Mouse (Mus musculus) liver, adult 2 months (tissue): ENCODE measurements around the gene Thbs4. TPM values are rescaled to one million over a fixed set of nuclear protein-coding genes. Genes with fewer than 3 reads are reported as not detected.
A peak's percentile ranks its signal among the peaks of the same experiment; 100 is the strongest.

ENCODE experiments used
- DNase-seq: peaks from one replicate; pipeline ENCODE4 v3.0.0-alpha.2; 2011; ENCODE audit warnings: low read depth, low spot score; ENCODE audit errors: extremely low read depth
- H3K27ac ChIP-seq: fragments of 200-500 bp; replicated peaks from 2 replicates; pipeline ENCODE4 v1.5.1; 2012; ENCODE audit warnings: low read depth, mild to moderate bottlenecking, control low read depth, inconsistent platforms, low read length; ENCODE audit not compliant: insufficient read depth
- H3K27me3 ChIP-seq: fragments of 200-500 bp; 2 replicates; pipeline ENCODE4 v1.6.1; 2012; ENCODE audit warnings: mild to moderate bottlenecking, moderate library complexity, low read length, inconsistent platforms; ENCODE audit not compliant: control insufficient read depth, insufficient read depth
- H3K36me3 ChIP-seq: fragments of 200-500 bp; 2 replicates; pipeline ENCODE4 v1.6.1; 2012; ENCODE audit warnings: low read length, inconsistent platforms; ENCODE audit not compliant: control insufficient read depth, insufficient read depth
- H3K4me1 ChIP-seq: fragments of 200-500 bp; 2 replicates; pipeline ENCODE4 v1.6.1; 2011; ENCODE audit warnings: low read length; ENCODE audit not compliant: control insufficient read depth, insufficient read depth
- H3K4me3 ChIP-seq: fragments of 200-500 bp; 2 replicates; pipeline ENCODE4 v1.5.1; 2011; ENCODE audit warnings: low read depth, mild to moderate bottlenecking, control low read depth, low read length, moderate library complexity; ENCODE audit not compliant: insufficient read depth
- H3K79me2 ChIP-seq: fragments of 200-500 bp; 2 replicates; pipeline ENCODE4 v1.6.1; 2012; ENCODE audit warnings: inconsistent platforms, mild to moderate bottlenecking, low read length, moderate library complexity; ENCODE audit not compliant: control insufficient read depth, insufficient read depth
- H3K9ac ChIP-seq: fragments of 200-500 bp; 2 replicates; pipeline ENCODE4 v1.6.1; 2012; ENCODE audit warnings: low read depth, mild to moderate bottlenecking, control low read depth, inconsistent platforms, low read length
- CTCF ChIP-seq: fragments of 200-500 bp; IDR thresholded peaks from 2 replicates; pipeline ENCODE4 v1.5.1; 2011; ENCODE audit warnings: low read depth, low read length, control low read depth
- POLR2A ChIP-seq: fragments of 200-500 bp; IDR thresholded peaks from 2 replicates; pipeline ENCODE4 v1.6.1; 2011; ENCODE audit warnings: low read length, control low read depth; ENCODE audit not compliant: insufficient read depth; ENCODE audit errors: extremely low read depth
- WGBS: fragments of 180-500 bp; shearing (Covaris S2); methylation state at CpG from one replicate; pipeline ENCODE4 v1.1.7; 2018; 5-methylcytosine and 5-hydroxymethylcytosine counted together
- polyA plus RNA-seq: library from polyadenylated mRNA; depleted of rRNA; stranded (reverse); fragments of >200 nt; gene quantifications from 2 replicates; pipeline ENCODE4 v1.2.3, GENCODE M21; 2012
- total RNA-seq: library from RNA; depleted of rRNA; stranded (reverse); fragments of >200 nt; gene quantifications from 2 replicates; pipeline ENCODE4 v1.2.3, GENCODE M21; 2014

Thbs4 gene
- total and polyA plus RNA-seq, 2 experiments = 0.04 to 0.09 TPM

GRCm38 (mm10) chr13:92743337-92743736, 51.3 kb downstream of the Thbs4 start:
- Histone ChIP-seq H3K4me1 (no peaks in the 10 kb centered on the region), H3K9ac (no peak overlapping the region), H3K27ac (no peak overlapping the region), H3K79me2 (no peaks in the 10 kb centered on the region), H3K4me3 (no peak overlapping the region), H3K27me3 (no peaks in the 10 kb centered on the region), H3K36me3 (no peaks in the 10 kb centered on the region)
- WGBS = 79% methylated on average over 5 of the region's 5 CpGs
- no peak for DNase-seq
- TF ChIP-seq POLR2A (no peak), CTCF (no peak)

DNA sequence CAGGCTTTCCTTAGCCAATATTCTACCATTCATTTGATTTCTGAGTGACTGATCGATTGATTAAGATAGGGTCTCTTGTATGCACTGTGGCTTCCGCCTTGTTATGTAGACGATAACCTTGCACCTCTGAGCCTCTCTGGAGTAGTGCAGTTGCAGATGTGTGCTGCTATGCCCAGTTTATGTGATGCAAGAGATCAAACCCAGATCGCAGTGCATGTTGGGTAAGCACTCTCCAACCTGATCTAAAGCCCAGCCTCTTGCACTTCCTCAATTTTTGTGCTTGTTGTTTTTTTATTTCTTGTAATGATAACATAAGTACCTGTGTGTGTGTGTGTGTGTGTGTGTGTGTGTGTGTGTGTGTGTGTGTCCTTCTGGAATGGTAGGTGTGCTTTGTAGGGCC, 51.7 kb downstream of the Thbs4 start:
- H3K4me3 ChIP-seq = no peak overlapping the region
- DNase-seq = peak; percentile 12
- no peak overlapping the region for H3K9ac ChIP-seq

DNA sequence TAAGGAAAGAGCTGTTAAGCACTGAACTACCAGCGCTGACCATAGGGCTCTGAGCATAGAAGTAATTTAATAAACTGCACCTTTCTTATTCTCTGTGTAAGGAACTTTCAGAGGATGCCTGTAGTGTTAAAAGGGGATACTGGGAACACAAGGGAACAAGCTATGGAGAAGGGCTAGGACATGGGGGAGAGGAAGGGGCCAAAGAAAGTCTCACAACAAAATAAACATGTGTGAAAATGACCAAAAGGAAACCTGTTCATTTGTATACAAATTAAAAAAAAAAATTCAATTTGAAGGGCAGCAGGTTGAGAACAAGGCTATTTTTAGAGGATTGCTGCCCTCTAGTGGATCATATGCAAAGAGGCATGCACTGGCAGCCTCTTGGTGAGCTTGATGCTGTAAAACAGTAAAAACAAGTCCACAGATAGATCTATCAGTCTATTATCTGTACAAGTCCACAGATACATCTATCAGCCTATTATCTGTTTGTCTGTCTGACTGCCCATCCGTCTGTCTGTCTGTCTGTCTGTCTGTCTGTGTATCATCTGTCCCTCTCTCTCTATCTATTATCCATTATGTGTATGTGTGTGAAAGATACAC, 53.8 kb downstream of the Thbs4 start:
- Histone ChIP-seq H3K36me3 (no peaks in the 10 kb centered on the region), H3K79me2 (no peaks in the 10 kb centered on the region), H3K27ac (no peak overlapping the region), H3K4me3 (no peak overlapping the region), H3K4me1 (no peaks in the 10 kb centered on the region), H3K27me3 (no peaks in the 10 kb centered on the region), H3K9ac (no peak overlapping the region)
- DNase-seq = peak; percentile 59
- 7% methylated on average over 2 of the region's 2 CpGs for WGBS
- TF ChIP-seq CTCF = peak; percentile 44
- TF ChIP-seq POLR2A = no peak

More for the DNA sequence above, 51.7 kb downstream of the Thbs4 start:
- no peaks in the 10 kb centered on the region for H3K79me2 ChIP-seq
- no peaks in the 10 kb centered on the region for H3K4me1 ChIP-seq
- TF ChIP-seq POLR2A = no peak
- TF ChIP-seq CTCF = no peak
- no peaks in the 10 kb centered on the region for H3K27me3 ChIP-seq
- H3K27ac ChIP-seq = no peak overlapping the region
- no peaks in the 10 kb centered on the region for H3K36me3 ChIP-seq
- WGBS = 57% methylated on average over 4 of the region's 4 CpGs

DNA sequence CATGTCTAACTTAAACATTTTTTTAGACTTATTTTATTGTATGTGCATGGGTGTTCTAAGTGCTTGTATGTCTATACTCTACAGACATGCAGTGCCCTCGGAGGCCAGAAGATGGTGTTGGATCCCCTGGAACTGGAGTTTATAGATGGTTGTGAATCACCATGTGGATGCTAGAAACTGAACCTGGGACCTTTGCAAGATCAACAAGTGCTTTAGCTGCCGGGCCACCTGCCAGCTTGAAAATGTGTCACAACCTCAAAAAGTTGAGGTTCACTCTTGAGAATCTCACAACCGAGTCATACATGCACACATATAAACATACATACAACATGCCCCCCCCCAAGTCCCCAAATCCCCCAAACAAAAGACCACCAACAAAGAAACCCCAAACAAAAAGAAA, 54.8 kb downstream of the Thbs4 start:
- H3K79me2 ChIP-seq = no peaks in the 10 kb centered on the region
- DNase-seq = peak; percentile 49
- no peaks in the 10 kb centered on the region for H3K4me1 ChIP-seq
- WGBS = 42% methylated on average over 3 of the region's 3 CpGs
- no peak overlapping the region for H3K4me3 ChIP-seq
- no peak overlapping the region for H3K27ac ChIP-seq
- H3K9ac ChIP-seq = no peak overlapping the region
- H3K36me3 ChIP-seq = no peaks in the 10 kb centered on the region
- TF ChIP-seq POLR2A = no peak
- TF ChIP-seq CTCF = no peak
- no peaks in the 10 kb centered on the region for H3K27me3 ChIP-seq

- H3K79me2 ChIP-seq = no peaks in the 10 kb centered on the region
- no peak overlapping the region for H3K27ac ChIP-seq
- 95% methylated on average over 3 of the region's 3 CpGs for WGBS
- H3K9ac ChIP-seq = no peak overlapping the region
- no peaks in the 10 kb centered on the region for H3K4me1 ChIP-seq
- H3K27me3 ChIP-seq = no peaks in the 10 kb centered on the region
- no peak for DNase-seq
- no peaks in the 10 kb centered on the region for H3K36me3 ChIP-seq
- no peak overlapping the region for H3K4me3 ChIP-seq
- no peak for TF ChIP-seq POLR2A
- no peak for TF ChIP-seq CTCF
Observed at GRCm38 (mm10) chr13:92738821-92739220, 55.8 kb downstream of the Thbs4 start.

DNA sequence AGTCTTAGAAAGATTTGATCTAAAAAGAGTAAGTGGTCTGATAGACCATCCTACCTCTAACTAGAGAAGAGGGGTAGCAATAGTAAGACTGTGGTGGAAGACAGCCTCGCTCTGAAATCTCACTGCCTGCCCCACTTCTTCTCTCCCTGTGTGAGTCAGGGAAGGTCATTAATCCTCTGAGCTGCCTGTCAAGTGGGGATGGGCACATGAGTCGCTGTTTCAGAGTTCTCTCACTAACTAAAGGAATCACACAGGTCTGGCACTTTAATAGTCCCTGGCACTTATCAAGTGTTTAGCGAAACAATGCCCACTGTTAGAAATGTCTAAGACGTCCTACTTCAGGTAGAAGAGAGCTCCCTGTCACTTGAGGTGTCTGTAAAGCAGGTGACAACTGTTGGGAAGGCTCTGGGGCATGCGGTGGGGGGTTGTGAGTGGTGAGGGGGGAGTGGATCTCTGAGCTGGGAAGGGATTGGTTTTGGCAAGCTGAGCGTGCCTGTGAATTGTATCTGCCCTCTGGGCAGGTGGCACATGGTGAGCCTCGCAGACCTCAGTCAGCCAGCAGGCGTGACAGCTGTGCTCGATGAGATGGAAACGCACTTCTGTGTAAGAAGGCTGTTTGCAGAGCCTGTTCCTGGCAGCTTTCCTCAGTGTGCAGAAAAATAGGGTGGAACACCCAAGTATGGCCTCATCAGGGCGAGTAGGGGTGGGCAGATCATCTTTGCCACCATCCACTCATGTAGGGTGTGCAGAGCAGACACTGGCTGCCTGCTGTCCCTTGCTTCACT, 57.9 kb downstream of the Thbs4 start:
- Histone ChIP-seq H3K36me3 (no peaks in the 10 kb centered on the region), H3K4me3 (no peak overlapping the region), H3K9ac (no peak overlapping the region), H3K79me2 (no peaks in the 10 kb centered on the region), H3K4me1 (no peaks in the 10 kb centered on the region), H3K27me3 (no peaks in the 10 kb centered on the region), H3K27ac (no peak overlapping the region)
- TF ChIP-seq POLR2A (no peak), CTCF (no peak)
- no peak for DNase-seq
- 86% methylated on average over 11 of the region's 11 CpGs for WGBS
